Mouse (Mus musculus): ENCODE measurements around the gene Lcat. TPM values are rescaled to one million over a fixed set of nuclear protein-coding genes. Genes with fewer than 3 reads are reported as not detected.

The Lcat gene
- not detected for polyA plus RNA-seq (2014; fragmentation: Illumina TruSeq; extraction: RNeasy Lipid Tissue Mini Kit (QIAGEN cat#74804))

DNA sequence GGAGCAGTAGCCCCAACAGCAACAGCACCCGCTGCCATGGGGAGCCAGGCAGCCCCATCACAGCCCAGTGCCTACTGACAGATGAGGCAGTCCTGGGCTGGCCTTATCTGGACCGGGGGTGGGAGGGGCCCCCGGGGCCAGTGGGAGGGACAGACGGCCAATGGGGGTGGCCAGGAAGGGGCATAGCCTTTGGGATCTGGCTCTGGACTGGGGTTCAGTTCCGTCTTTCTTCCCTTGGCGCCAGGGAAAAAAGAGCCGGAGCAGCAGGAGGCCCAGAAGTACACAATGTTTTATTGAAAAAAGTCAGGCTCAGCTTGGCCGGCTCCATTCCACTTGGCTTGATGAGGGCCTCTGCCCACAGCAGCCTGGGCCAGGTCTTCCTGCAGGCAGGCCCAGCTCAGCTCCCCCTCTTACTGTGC is at the start of gene Lcat:
Lcat (minus strand) TSS at position 62 of the 419 bp plus-strand sequence.

DNA sequence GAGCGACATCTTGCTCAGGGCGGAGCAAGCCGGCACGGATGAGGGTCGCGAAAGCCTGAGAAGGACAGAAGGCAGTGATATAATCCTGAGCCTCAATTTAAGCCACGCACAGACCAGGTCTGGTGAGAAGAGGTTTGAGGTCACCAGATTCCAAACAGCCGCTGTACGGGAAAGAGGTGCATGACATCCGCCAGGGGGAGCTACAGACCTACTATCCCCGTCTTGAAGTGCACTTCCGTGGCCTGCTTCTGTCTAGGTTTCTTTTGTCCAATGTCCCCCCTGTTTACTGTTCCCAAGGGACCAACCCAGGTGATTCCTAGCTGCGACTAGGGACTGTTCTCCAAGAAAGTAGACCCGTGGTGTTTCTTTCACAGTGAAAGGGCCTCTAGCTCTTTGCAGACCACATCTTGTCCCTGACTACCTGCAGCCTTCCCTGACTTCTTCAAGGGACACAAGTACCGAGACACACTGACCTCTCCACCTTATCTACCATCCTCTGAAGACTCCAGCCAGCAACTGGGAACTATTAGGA is 47.7 kb upstream of the Lcat start, which contains the start of gene Dus2:
Dus2 (plus strand) TSS at position 482 of the 532 bp plus-strand sequence.

DNA sequence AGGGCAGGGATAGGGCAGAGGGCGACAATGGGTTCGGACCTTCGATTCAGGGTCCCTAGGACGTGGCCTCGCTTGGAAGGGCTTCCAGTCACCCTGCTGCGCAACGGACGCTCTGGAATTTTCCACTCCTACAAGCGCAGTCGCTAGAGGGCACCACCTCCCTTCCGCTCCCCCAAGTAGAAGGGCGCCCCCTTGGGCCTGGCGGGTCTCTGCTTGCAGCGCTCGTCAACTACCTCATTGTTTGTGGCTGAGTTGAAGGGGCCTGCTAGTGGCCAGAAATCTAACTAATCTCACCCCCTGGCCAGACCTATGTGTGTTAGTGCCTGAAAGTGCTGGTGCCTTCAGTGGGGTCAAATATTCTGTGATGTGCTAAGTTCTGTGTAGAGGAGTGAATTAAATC is 36.1 kb upstream of the Lcat start, which contains the start of gene Dpep3:
Dpep3 (minus strand) TSS at position 105 of the 400 bp plus-strand sequence.

DNA sequence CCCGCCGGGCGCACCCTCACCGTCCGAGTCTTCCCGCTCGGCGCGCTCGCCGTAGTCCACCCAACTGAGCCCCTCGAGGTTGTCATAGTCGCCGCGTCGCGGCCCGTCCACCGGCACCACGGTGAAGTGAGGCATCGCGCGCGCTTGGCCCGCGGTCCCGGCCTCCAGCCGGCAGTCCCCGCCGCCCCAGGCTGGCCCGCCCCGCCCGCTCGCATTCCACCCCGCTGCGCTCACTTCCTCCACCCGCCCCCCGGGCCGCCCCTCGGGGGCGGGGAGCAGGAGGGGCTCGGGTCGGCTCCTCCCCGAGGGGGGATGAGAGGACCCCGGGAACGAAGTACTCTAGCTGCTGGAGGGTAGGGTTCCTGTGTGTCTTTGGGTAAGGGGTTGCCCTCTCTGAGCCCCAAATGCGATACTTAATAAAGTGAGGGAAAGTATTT is 22.7 kb upstream of the Lcat start, which contains the start of gene Slc12a4:
Slc12a4 (minus strand) TSS at position 193 of the 437 bp plus-strand sequence.

DNA sequence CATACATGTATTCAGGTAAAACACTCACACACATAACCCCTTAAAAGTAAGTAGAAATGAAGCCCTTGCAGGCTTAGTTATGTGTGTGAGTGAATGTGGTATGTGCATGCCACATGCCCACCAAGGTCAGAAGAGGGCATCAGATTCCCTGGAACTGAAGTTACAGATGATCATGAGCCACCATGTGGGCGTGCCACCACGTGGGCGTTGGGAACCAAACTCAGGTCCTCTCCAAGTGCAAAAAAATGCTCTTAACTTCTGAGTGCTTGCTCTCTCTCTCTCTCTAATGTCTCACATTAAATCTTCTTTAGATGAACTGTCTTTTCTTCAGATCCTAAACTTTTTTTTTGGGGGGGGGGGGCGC is 4.9 kb downstream of the Lcat start, which contains the start of gene Psmb10:
Psmb10 (minus strand) TSS at position 139 of the 364 bp plus-strand sequence.

DNA sequence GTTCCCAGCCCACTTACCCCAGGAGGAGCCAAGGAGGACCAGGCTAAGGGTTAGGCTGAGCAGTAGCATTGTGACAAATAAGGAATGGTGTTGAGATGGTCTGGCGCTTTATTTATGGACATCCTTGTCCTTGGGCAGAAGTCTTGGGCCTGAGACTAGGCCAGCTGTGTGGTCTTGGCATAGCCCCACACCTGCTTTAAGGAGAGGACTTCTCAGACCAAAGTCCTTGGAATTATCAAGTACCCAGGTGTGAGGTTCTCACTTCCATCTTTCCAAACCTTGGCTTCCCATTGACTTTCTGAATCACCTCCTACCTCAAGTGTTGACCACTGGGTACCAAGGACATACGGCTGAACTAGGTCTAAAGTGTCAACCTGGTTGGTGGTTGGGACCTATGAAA is 9.4 kb downstream of the Lcat start, which contains the start of gene Ctrl:
Ctrl (minus strand) TSS at position 101 of the 400 bp plus-strand sequence.

DNA sequence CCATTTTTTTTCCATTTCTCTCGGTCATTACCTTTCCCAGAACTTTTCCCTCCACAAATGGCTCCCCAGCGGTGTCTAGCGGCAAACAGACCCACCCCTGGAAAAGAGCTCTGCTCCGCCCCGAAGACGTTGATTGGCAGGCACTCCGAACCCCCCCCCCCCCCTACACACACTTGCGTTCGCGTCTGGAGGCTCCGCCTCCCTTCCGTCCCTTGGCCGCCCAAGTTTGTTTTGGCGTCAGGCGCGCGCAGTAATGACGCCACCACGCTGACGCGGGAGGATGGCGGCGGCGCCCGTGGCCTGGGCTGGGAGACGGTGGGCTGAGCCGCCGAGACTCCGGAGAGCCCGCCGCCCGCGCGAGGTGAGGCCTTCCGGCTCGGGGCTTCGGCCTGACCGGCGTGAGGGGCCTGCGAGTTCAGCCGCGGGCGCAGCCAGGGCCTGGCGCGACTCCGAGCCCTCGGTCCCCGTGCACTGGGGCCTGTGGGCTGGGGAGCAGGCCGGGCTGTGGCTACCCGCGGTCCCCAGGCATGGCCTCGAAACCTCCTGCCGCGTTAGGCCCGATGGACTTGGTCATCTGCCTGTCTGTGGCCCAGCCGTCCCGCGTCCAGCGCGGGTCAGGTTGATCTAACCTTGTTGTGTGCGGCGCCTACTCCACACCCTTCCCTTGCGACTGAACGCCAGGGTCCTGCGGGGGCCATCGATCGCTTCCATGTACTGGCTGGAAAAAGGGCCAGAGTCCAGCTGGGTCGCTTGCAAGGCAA is 42.8 kb downstream of the Lcat start, which contains the start of gene Pskh1:
Pskh1 (plus strand) TSS at position 262 of the 761 bp plus-strand sequence.

DNA sequence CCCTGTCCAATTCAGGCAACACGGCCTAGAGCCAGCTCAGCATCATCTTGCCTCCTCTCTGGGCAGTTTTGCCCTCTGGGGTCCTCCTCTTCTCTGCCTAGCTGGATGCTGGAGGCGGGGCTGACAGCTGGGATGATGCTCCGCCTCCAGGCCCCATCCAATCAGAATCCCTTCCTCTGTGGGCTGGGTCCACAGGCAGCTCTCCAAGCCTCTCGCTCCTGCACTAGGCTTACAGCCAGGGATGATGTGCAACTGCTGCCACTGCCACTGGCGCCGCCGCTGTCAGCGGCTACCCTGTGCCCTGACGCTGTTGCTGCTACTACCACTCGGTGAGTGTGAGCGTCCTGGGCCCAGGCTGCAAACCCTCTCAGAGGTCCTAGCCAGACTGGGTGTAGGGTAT is 49.8 kb downstream of the Lcat start, which contains the start of gene Nrn1l:
Nrn1l (plus strand) TSS at position 229 of the 400 bp plus-strand sequence.

Other genes with a start within 250 kb of the Lcat start
- 1.3 TPM for gene Acd, start 242.3 kb downstream of the Lcat start, polyA plus RNA-seq (2014; fragmentation: Illumina TruSeq; extraction: RNeasy Lipid Tissue Mini Kit (QIAGEN cat#74804))
- not detected for gene Pard6a, start 242.2 kb downstream of the Lcat start, polyA plus RNA-seq (2014; fragmentation: Illumina TruSeq; extraction: RNeasy Lipid Tissue Mini Kit (QIAGEN cat#74804))
- not detected for gene 4933405L10Rik, start 235.7 kb downstream of the Lcat start, polyA plus RNA-seq (2014; fragmentation: Illumina TruSeq; extraction: RNeasy Lipid Tissue Mini Kit (QIAGEN cat#74804))
- gene Enkd1, start 235.2 kb downstream of the Lcat start, polyA plus RNA-seq (2014; fragmentation: Illumina TruSeq; extraction: RNeasy Lipid Tissue Mini Kit (QIAGEN cat#74804)) = 0.54 TPM
- 0.48 TPM for gene Gfod2, start 184.7 kb downstream of the Lcat start, polyA plus RNA-seq (2014; fragmentation: Illumina TruSeq; extraction: RNeasy Lipid Tissue Mini Kit (QIAGEN cat#74804))
- 4.8 TPM for gene Ranbp10, start 116.0 kb downstream of the Lcat start, polyA plus RNA-seq (2014; fragmentation: Illumina TruSeq; extraction: RNeasy Lipid Tissue Mini Kit (QIAGEN cat#74804))
- gene Tsnaxip1, start 115.7 kb downstream of the Lcat start, polyA plus RNA-seq (2014; fragmentation: Illumina TruSeq; extraction: RNeasy Lipid Tissue Mini Kit (QIAGEN cat#74804)) = 2.0 TPM
- gene Cenpt, start 90.1 kb downstream of the Lcat start, polyA plus RNA-seq (2014; fragmentation: Illumina TruSeq; extraction: RNeasy Lipid Tissue Mini Kit (QIAGEN cat#74804)) = 0.68 TPM
- 15.2 TPM for gene Thap11, start 88.2 kb downstream of the Lcat start, polyA plus RNA-seq (2014; fragmentation: Illumina TruSeq; extraction: RNeasy Lipid Tissue Mini Kit (QIAGEN cat#74804))
- gene Nutf2, start 82.8 kb downstream of the Lcat start, polyA plus RNA-seq (2014; fragmentation: Illumina TruSeq; extraction: RNeasy Lipid Tissue Mini Kit (QIAGEN cat#74804)) = 94.3 TPM
- gene Edc4, start 62.5 kb downstream of the Lcat start, polyA plus RNA-seq (2014; fragmentation: Illumina TruSeq; extraction: RNeasy Lipid Tissue Mini Kit (QIAGEN cat#74804)) = 2.3 TPM
- gene Nrn1l, start 49.8 kb downstream of the Lcat start, polyA plus RNA-seq (2014; fragmentation: Illumina TruSeq; extraction: RNeasy Lipid Tissue Mini Kit (QIAGEN cat#74804)) = not detected
- gene Pskh1, start 42.9 kb downstream of the Lcat start, polyA plus RNA-seq (2014; fragmentation: Illumina TruSeq; extraction: RNeasy Lipid Tissue Mini Kit (QIAGEN cat#74804)) = 4.3 TPM
- not detected for gene Ctrl, start 9.5 kb downstream of the Lcat start, polyA plus RNA-seq (2014; fragmentation: Illumina TruSeq; extraction: RNeasy Lipid Tissue Mini Kit (QIAGEN cat#74804))
- 0.94 TPM for gene Psmb10, start 4.9 kb downstream of the Lcat start, polyA plus RNA-seq (2014; fragmentation: Illumina TruSeq; extraction: RNeasy Lipid Tissue Mini Kit (QIAGEN cat#74804))
- 3.5 TPM for gene Slc12a4, start 22.7 kb upstream of the Lcat start, polyA plus RNA-seq (2014; fragmentation: Illumina TruSeq; extraction: RNeasy Lipid Tissue Mini Kit (QIAGEN cat#74804))
- not detected for gene Dpep3, start 36.0 kb upstream of the Lcat start, polyA plus RNA-seq (2014; fragmentation: Illumina TruSeq; extraction: RNeasy Lipid Tissue Mini Kit (QIAGEN cat#74804))
- 2.2 TPM for gene Dus2, start 48.0 kb upstream of the Lcat start, polyA plus RNA-seq (2014; fragmentation: Illumina TruSeq; extraction: RNeasy Lipid Tissue Mini Kit (QIAGEN cat#74804))
- gene Dpep2nb, start 62.6 kb upstream of the Lcat start, polyA plus RNA-seq (2014; fragmentation: Illumina TruSeq; extraction: RNeasy Lipid Tissue Mini Kit (QIAGEN cat#74804)) = not detected
- 5.1 TPM for gene Ddx28, start 68.5 kb upstream of the Lcat start, polyA plus RNA-seq (2014; fragmentation: Illumina TruSeq; extraction: RNeasy Lipid Tissue Mini Kit (QIAGEN cat#74804))
- 138 TPM for gene Nfatc3, start 115.5 kb upstream of the Lcat start, polyA plus RNA-seq (2014; fragmentation: Illumina TruSeq; extraction: RNeasy Lipid Tissue Mini Kit (QIAGEN cat#74804))
- 0.94 TPM for gene Esrp2, start 193.6 kb upstream of the Lcat start, polyA plus RNA-seq (2014; fragmentation: Illumina TruSeq; extraction: RNeasy Lipid Tissue Mini Kit (QIAGEN cat#74804))
- gene Pla2g15, start 207.0 kb upstream of the Lcat start, polyA plus RNA-seq (2014; fragmentation: Illumina TruSeq; extraction: RNeasy Lipid Tissue Mini Kit (QIAGEN cat#74804)) = 13.9 TPM
- 33.8 TPM for gene Slc7a6, start 225.5 kb upstream of the Lcat start, polyA plus RNA-seq (2014; fragmentation: Illumina TruSeq; extraction: RNeasy Lipid Tissue Mini Kit (QIAGEN cat#74804))